Mouse (Mus musculus) limb, embryonic 15.5 days (tissue): ENCODE data around the gene Rps6kb1. TPM values are rescaled to one million over a fixed set of nuclear protein-coding genes. Genes with fewer than 3 reads are reported as not detected.

Source experiments
- ATAC-seq: fragments of 200-750 bp; cut with Nextera tagmentation; 2 replicates; pipeline ENCODE4 v1.8.0; 2017; ENCODE audit warnings: low read depth, moderate TSS enrichment; ENCODE audit not compliant: insufficient number of reproducible peaks, low FRiP score, low TSS enrichment
- H3K27ac ChIP-seq: fragments of 300-500 bp; sonication (generic); 2 replicates; pipeline ENCODE4 v1.5.1; 2015; ENCODE audit warnings: moderate library complexity, mild to moderate bottlenecking, inconsistent platforms
- H3K27me3 ChIP-seq: fragments of 300-500 bp; sonication (generic); 2 replicates; pipeline ENCODE4 v1.6.1; 2015; ENCODE audit warnings: inconsistent platforms
- H3K36me3 ChIP-seq: fragments of 300-500 bp; sonication (generic); 2 replicates; pipeline ENCODE4 v1.6.1; 2015; ENCODE audit warnings: inconsistent platforms
- H3K4me1 ChIP-seq: fragments of 300-500 bp; sonication (generic); 2 replicates; pipeline ENCODE4 v1.6.1; 2015; ENCODE audit warnings: inconsistent platforms
- H3K4me2 ChIP-seq: fragments of 300-500 bp; sonication (generic); 2 replicates; pipeline ENCODE4 v1.6.1; 2015; ENCODE audit warnings: mild to moderate bottlenecking, inconsistent platforms
- H3K4me3 ChIP-seq: fragments of 300-500 bp; sonication (generic); 2 replicates; pipeline ENCODE4 v1.5.1; 2015; ENCODE audit warnings: mild to moderate bottlenecking, inconsistent platforms
- H3K9ac ChIP-seq: fragments of 300-500 bp; sonication (generic); 2 replicates; pipeline ENCODE4 v1.6.1; 2015; ENCODE audit warnings: inconsistent platforms
- H3K9me3 ChIP-seq: fragments of 300-500 bp; sonication (generic); 2 replicates; pipeline ENCODE4 v1.6.1; 2016; ENCODE audit warnings: inconsistent platforms
- WGBS: fragments of 180-500 bp; shearing (Covaris S2); methylation state at CpG from one replicate; pipeline ENCODE4 v1.1.7; 2015; 5-methylcytosine and 5-hydroxymethylcytosine counted together
- polyA plus RNA-seq: library from polyadenylated mRNA; unstranded; fragments of >200 nt; fragmentation: Nextera tagmentation; extraction: Ambion mirVana; gene quantifications from 2 replicates; pipeline ENCODE4 v1.2.1, GENCODE M21; 2015

The Rps6kb1 gene
- polyA plus RNA-seq, 1 experiment from 2014 or later = 74.5 TPM

DNA sequence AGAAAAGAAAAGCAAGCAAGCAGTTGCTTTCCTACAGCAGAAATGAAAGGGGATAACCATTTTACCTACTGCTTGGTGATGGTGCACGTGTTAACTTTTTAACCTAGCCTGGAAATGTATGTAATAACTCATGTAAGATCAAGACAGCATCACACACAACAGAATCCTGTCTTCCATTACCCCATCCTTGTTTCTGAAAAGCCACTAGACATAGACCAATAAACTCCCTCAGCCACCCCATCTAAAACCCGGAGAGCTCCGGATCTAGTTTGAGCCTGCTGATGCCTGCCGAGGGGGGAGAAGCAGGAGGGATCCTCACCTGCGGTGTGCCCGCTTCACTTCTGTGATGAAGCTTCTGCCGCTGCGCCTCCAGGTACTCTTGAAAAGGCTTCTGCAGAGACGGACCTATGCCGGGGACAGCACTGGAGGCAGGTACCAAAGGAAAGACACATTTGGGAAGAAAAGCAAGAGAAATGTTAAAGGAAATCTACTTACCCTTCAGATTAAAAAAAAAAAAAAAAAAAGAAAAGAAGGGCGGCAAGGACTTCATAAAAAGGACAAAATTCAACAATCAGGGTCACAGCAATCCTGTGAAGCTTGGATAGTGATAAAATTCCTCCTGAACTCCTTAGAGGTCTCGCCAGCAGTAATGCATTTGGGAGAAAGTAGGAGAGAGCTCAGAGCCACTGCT, 41.7 kb upstream of the Rps6kb1 start:
- Histone ChIP-seq H3K4me1 (peaks cover 13% of the 10 kb centered on the region), H3K9ac (peak overlapping the region; percentile 23; the same call in 1 of the 2 replicates), H3K36me3 (no peaks in the 10 kb centered on the region), H3K27ac (peak overlapping the region; percentile 82), H3K9me3 (no peaks in the 10 kb centered on the region), H3K4me3 (peak overlapping the region; percentile 38), H3K4me2 (peak overlapping the region; percentile 37), H3K27me3 (no peaks in the 10 kb centered on the region)
- 22% methylated on average over 12 of the region's 12 CpGs for WGBS
- ATAC-seq = no peak

DNA sequence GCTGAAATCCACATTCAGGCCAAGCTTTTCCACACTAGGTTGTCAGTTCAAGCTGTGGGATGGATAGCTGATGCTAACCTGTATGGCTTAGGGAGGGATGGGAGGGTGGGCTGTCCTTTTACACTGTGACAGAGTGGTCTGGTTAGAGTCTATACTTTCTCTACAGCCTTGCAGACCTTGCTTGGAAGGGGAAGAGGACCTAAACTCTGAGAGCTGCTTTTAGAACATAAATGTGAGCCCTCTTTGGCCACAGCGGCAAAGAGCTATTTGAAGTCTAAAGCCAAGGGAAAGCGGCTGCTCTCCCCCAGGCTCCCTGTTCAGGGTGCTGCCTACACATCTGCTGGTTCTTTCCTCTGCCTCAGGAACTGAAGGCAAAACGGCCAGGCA, 41.0 kb upstream of the Rps6kb1 start:
- 32% methylated on average over 3 of the region's 3 CpGs for WGBS
- H3K9ac ChIP-seq = 0 out of 2 replicates have a peak overlapping the region, but pooled peaks have one; percentile 20
- no peaks in the 10 kb centered on the region for H3K9me3 ChIP-seq
- H3K27ac ChIP-seq = no peak overlapping the region
- H3K4me3 ChIP-seq = peak overlapping the region; percentile 38
- H3K27me3 ChIP-seq = no peaks in the 10 kb centered on the region
- H3K4me1 ChIP-seq = peaks cover 13% of the 10 kb centered on the region
- H3K4me2 ChIP-seq = peak overlapping the region; percentile 19
- ATAC-seq = no peak
- no peaks in the 10 kb centered on the region for H3K36me3 ChIP-seq

DNA sequence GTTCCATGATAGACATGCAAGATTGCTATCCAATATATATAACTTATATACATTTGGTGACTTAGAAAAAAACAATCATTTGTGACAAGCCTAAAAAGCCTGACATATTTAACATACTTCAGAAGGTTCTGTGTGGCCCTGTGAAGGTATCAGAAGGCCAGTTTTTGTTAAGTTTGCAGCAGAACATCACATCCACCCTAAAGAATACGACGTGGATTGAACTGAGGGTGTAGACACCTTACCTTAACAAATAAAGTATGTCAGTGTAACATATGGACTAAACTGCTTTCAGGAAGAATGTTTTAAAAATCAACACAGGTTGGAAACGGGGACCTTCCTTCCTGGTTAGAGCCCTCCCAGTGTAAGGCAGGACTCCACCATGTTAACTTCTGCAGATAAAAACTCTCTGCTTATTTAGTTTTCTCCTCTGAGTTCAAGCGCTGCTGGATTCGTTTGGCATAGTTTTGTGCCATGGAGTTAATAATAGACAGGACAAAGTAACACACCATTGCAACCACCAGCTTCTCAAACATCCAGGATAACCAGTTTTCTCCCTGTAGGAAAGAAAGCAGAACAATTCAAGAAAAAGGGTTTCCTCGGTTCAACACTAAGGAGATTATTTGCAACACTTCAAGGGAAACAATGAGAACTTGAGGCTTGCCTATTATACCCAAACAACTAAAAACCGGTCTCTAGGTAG, 40.4 kb upstream of the Rps6kb1 start:
- no peaks in the 10 kb centered on the region for H3K36me3 ChIP-seq
- H3K9me3 ChIP-seq = no peaks in the 10 kb centered on the region
- H3K4me3 ChIP-seq = peak overlapping the region; percentile 38
- 77% methylated on average over 7 of the region's 7 CpGs for WGBS
- ATAC-seq = no peak
- no peak overlapping the region for H3K27ac ChIP-seq
- H3K4me1 ChIP-seq = peaks cover 19% of the 10 kb centered on the region
- 0 out of 2 replicates have a peak overlapping the region, but pooled peaks have one; percentile 20 for H3K9ac ChIP-seq
- H3K27me3 ChIP-seq = no peaks in the 10 kb centered on the region
- peak overlapping the region; percentile 19; the same call in 1 of the 2 replicates for H3K4me2 ChIP-seq

DNA sequence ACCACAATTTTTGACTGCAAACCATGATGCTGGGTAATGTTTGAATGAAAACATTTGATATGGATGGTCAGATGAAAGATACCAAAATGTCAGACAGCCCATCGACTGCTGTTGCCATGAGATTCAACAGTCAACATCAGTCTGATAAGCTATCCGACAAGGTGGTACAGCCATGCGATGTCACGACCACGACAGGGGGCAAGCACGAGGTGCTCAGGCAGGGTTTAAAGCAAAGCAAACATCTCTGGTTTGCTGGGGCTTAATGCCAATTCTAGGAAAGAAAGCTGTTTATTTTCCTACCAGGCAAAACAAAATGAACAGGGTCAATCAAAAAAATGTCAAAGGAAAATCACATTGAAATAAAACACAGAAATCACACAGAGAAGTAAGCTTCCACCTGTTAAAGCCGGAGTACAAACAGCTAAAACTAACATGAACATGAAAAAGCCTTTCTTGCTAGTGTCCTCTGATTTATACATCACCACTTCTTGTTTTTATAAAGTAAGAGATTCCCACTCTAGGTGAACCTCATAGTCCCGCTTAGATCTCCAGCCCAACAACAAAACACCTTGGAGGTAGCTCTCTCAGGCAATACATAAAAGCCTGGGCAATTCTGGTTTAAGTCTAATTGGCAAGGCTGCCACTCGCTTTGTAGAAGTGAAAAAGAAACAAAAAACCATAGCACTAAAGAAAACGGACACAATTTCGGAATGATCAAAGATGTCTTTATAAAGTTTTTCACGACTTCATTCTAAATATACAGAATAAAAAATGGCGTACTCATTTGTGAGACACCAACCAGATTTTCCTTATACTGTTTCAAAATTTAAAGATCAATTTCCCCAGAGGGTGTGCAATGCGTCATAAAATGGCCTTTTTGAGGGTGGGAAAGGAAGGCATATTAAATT, 39.6 kb upstream of the Rps6kb1 start:
- H3K36me3 ChIP-seq = no peaks in the 10 kb centered on the region
- WGBS = 89% methylated on average over 14 of the region's 14 CpGs
- no peak for ATAC-seq
- no peaks in the 10 kb centered on the region for H3K9me3 ChIP-seq
- H3K4me3 ChIP-seq = no peak overlapping the region
- no peaks in the 10 kb centered on the region for H3K27me3 ChIP-seq
- no peak overlapping the region for H3K9ac ChIP-seq
- no peak overlapping the region for H3K27ac ChIP-seq
- H3K4me1 ChIP-seq = peaks cover 25% of the 10 kb centered on the region
- no peak overlapping the region for H3K4me2 ChIP-seq

DNA sequence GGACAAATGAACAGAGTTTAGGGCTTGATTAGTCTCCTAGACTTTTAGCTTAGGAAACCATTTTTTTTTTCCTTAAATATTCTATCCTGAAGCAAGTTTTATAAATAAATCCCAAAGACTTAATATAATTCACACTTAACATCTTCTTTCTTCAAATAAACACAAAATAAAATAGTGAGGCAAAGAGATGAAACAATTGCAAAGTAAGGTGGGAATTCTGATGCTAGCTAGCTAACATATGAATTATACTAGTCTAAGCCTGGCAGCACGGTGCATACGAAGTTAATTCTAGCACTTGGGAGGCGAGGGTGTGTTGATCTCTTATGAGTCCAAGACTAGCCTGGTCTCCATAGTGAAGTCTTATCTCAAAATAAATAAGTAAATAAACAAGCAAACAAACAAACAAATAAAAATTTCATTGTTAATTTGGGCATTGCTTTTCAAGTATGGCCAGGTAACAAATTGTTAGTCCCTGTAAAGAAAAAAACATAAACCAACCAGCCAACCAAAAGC, 38.8 kb upstream of the Rps6kb1 start:
- Histone ChIP-seq H3K4me1 (peaks cover 31% of the 10 kb centered on the region), H3K9me3 (no peaks in the 10 kb centered on the region)

DNA sequence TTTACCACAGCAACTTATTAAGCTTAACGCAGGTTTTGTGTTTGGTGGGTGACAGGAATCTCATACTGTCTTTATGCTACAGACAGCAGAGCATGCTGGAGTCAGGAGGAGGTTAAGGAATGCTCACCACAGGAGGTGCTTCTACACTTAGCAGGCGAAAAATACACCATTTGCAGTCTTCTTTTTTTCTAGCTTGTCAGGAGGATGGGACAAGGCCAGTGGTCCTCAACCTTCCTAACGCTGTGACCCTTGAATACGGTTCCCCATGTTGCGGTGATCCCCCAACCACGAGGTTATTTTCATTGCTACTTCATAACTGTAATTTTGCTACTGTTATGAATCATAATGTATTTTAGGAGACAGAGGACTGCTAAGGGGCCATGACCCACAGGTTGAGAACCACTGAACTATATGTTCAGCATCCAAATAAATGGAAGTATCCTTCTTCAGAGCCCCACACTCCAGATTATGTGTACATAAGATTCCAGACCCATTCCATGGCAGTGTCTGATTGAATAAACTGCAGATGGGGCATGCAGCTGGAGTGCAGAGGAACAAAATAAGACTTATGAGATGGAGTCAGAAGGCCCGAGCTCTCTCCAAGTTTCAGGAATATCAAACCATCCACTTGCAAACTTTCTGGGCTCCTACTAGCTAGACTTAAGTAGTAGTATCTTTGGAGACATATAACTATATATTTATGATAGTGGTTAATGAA, 38.1 kb upstream of the Rps6kb1 start:
- Histone ChIP-seq H3K27me3 (no peaks in the 10 kb centered on the region), H3K4me3 (no peak overlapping the region), H3K4me1 (peaks cover 27% of the 10 kb centered on the region), H3K9ac (no peak overlapping the region), H3K4me2 (no peak overlapping the region), H3K9me3 (no peaks in the 10 kb centered on the region), H3K27ac (no peak overlapping the region), H3K36me3 (no peaks in the 10 kb centered on the region)
- 86% methylated on average over 7 of the region's 7 CpGs for WGBS
- no peak for ATAC-seq

More for the DNA sequence above, 38.8 kb upstream of the Rps6kb1 start:
- Histone ChIP-seq H3K4me3 (no peak overlapping the region), H3K4me2 (no peak overlapping the region), H3K27me3 (no peaks in the 10 kb centered on the region), H3K9ac (no peak overlapping the region), H3K27ac (no peak overlapping the region), H3K36me3 (no peaks in the 10 kb centered on the region)
- ATAC-seq = no peak
- WGBS = 91% methylated on average over 3 of the region's 3 CpGs

DNA sequence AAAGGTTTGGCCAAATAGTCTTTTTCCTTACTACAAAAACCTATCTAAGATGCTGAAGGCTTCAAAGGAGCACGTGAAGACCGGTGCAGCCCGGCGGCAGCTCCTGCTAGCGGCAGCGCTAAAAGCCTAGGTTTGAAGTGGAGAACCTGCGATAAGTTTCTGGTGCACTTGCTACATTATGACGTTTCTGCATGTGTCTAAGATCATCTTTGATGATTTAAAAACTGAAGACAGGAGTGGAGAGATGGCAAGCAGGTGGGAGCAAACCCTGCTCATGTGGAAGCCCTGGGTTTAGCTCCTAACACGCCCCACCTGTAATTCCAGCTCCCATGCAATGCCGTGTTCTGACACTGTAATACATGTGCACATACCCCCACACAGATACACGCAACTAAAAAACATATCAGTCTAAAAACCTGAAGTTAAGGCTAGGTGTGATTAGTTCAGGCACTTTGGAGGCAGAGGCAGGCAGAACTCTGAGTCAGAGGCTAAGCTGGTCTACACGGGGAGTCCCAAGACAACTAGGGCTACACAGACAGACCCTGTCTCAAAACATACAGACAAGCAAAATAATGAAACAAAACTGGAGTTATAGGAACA, 37.4 kb upstream of the Rps6kb1 start:
- H3K36me3 ChIP-seq = no peaks in the 10 kb centered on the region
- no peak for ATAC-seq
- WGBS = 88% methylated on average over 12 of the region's 12 CpGs
- H3K9ac ChIP-seq = no peak overlapping the region
- H3K9me3 ChIP-seq = no peaks in the 10 kb centered on the region
- H3K4me2 ChIP-seq = no peak overlapping the region
- no peak overlapping the region for H3K4me3 ChIP-seq
- H3K27ac ChIP-seq = no peak overlapping the region
- no peaks in the 10 kb centered on the region for H3K27me3 ChIP-seq
- peaks cover 24% of the 10 kb centered on the region for H3K4me1 ChIP-seq

DNA sequence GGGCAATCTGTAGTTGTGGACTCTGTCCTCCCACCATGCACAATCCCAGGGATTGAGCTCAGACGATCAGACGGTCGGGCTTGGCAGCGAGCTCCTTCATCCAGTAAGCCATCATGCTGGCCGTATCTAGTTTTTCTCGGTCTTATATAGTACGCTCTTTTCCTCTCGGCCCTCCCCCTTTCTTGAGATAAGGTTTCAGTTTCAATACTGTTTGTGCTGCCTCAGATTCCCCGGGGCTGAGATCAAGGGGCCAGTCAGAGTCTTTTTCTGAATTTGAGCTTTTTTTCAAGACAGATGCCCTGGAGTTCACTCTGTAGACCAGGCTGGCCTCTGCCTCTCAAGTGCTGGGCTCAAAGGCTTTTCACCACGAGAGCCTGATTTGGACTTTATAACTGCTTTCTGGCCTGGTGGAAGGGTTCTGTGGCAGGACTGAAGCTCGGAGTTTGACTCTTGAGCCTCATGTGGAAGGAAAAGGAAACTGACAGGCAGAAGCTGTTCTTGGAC, 36.7 kb upstream of the Rps6kb1 start:
- H3K27me3 ChIP-seq = no peaks in the 10 kb centered on the region
- H3K4me3 ChIP-seq = no peak overlapping the region
- no peak overlapping the region for H3K4me2 ChIP-seq
- 63% methylated on average over 11 of the region's 11 CpGs for WGBS
- H3K27ac ChIP-seq = peak overlapping the region; percentile 51; the same call in 1 of the 2 replicates
- H3K9me3 ChIP-seq = no peaks in the 10 kb centered on the region
- peaks cover 19% of the 10 kb centered on the region for H3K4me1 ChIP-seq
- H3K9ac ChIP-seq = no peak overlapping the region
- ATAC-seq = no peak
- no peaks in the 10 kb centered on the region for H3K36me3 ChIP-seq

DNA sequence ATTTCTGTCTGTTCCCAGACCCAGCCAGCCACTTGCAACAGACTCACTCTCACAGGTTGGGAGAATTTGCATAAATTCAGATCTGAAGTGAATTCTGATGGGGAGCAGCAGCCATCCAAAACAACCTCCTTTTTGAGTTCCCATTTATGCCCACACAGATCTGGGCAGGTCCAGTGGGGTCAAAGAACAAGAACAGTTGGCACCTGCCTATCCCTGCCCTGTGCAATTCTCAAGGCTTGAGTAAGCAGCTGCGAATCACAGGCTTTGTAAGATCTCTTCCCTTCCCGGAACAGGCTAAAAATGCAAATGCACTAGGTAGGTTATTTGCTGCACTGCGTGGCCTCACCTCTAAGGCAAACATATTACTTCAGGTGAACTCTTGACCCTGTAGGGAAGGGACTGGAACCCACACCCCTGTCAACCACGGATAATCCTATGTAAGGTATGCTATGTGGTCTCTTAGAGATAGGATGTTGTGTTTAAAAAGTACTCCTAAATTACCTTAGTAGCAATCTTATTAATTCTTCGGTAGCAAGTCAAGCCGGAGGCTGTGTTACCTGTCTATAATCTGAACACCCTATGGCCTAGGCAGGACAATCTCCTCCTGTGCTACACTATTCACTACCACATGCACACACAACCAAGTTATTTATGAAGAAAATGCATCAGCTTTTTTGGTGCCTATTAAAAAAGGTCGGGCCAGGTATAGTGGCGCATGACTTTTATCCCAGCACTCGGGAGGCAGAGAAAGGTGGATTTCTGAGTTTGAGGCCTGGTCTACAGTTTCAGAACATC, 35.9 kb upstream of the Rps6kb1 start:
- Histone ChIP-seq H3K9ac (no peak overlapping the region), H3K9me3 (no peaks in the 10 kb centered on the region), H3K4me3 (no peak overlapping the region), H3K4me2 (no peak overlapping the region), H3K4me1 (peaks cover 18% of the 10 kb centered on the region), H3K27ac (peak overlapping the region; percentile 27; the same call in 1 of the 2 replicates), H3K27me3 (no peaks in the 10 kb centered on the region), H3K36me3 (no peaks in the 10 kb centered on the region)
- ATAC-seq = no peak
- WGBS = 76% methylated on average over 9 of the region's 9 CpGs

DNA sequence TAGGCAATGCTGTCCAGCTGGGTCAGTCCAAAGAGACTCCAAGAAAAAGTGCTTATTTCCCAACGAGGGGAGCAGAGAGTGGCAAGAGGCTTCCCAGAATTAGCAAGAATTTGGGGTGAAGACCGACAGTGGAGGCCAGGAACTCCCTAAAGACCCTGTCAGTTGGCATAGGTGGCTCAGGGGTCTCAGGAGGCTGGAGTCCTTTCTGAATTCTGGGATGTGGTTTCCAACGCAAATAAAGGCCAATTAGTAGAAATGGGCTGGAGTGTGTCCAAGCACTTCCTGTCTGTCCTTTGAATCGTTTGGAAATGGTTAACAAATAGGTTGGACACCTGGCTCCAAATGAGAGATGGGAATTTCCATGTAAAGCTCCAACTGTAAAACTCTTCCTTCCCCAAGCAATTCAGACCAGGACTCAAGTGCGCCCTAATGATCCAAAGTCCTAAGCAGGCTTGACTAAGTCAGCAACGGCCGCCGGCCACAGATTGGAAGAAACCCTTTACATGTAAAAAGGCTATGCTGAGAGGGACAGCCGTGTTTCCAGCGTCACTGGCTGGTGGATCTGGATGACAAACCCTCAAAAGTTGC, 35.2 kb upstream of the Rps6kb1 start:
- Histone ChIP-seq H3K27ac (peak overlapping the region; percentile 27; the same call in 1 of the 2 replicates), H3K4me3 (no peak overlapping the region), H3K9ac (no peak overlapping the region), H3K9me3 (no peaks in the 10 kb centered on the region), H3K4me2 (no peak overlapping the region), H3K4me1 (peaks cover 18% of the 10 kb centered on the region), H3K36me3 (no peaks in the 10 kb centered on the region), H3K27me3 (no peaks in the 10 kb centered on the region)
- WGBS = 67% methylated on average over 10 of the region's 10 CpGs
- ATAC-seq = no peak
